In genomic region chr13:57521152-57521551, GRCm38 (mm10) we compare ENCODE assay signal across 8 mouse cellular contexts.
A peak's percentile ranks its signal among the peaks of the same experiment; 100 is the strongest.
DNase-seq lines count a peak whose midpoint lies in the region; ATAC-seq and TF ChIP-seq lines count a peak whose summit lies in the region.

No protein-coding gene starts in this region.

- no peak for ATAC-seq in forebrain, embryonic 13.5 days

- H3K36me3 ChIP-seq in forebrain, embryonic 10.5 days (replicated peaks): no peaks in the 10 kb centered on the region
- no peaks in the 10 kb centered on the region for H3K36me3 ChIP-seq in forebrain, embryonic 13.5 days (ENCODE audit: poor library complexity, severe bottlenecking)
- H3K36me3 ChIP-seq in embryonic facial prominence, embryonic 10.5 days (replicated peaks): no peaks in the 10 kb centered on the region

- no peak overlapping the region for H3K9ac ChIP-seq in forebrain, embryonic 13.5 days

- peak; percentile 33 for DNase-seq in forebrain, embryonic 10.5 days (ENCODE audit: extremely low spot score, low spot score)
- DNase-seq in lung, adult 2 months: no peak
- DNase-seq in lung, postnatal 4 days: no peak
- DNase-seq in embryonic facial prominence, embryonic 10.5 days (ENCODE audit: low spot score): peak; percentile 54
- DNase-seq in lung, postnatal 36 days: peak; percentile 8
- DNase-seq in layer of hippocampus, postnatal 36 days: no peak
- DNase-seq in urinary bladder, postnatal 4 days (ENCODE audit: low spot score in 2 of 2): no peak

- no peak overlapping the region for H3K27ac ChIP-seq in forebrain, embryonic 10.5 days
- no peak overlapping the region for H3K27ac ChIP-seq in forebrain, embryonic 13.5 days
- H3K27ac ChIP-seq in embryonic facial prominence, embryonic 10.5 days (replicated peaks): no peak overlapping the region

- TF ChIP-seq POLR2A in lung, adult 2 months (IDR thresholded peaks at IDR 0.05; ENCODE audit: borderline replicate concordance, extremely low read depth, low read depth, low read length): no peak

- H3K4me3 ChIP-seq in forebrain, embryonic 10.5 days: no peak overlapping the region
- no peak overlapping the region for H3K4me3 ChIP-seq in forebrain, embryonic 13.5 days
- H3K4me3 ChIP-seq in lung, adult 2 months (replicated peaks; ENCODE audit: extremely low read depth, low read depth, low read length): no peak overlapping the region
- H3K4me3 ChIP-seq in embryonic facial prominence, embryonic 10.5 days: no peak overlapping the region

- no peak overlapping the region for H3K4me2 ChIP-seq in forebrain, embryonic 13.5 days

- H3K9me3 ChIP-seq in forebrain, embryonic 10.5 days: no peaks in the 10 kb centered on the region
- H3K9me3 ChIP-seq in forebrain, embryonic 13.5 days (replicated peaks): no peaks in the 10 kb centered on the region
- H3K9me3 ChIP-seq in embryonic facial prominence, embryonic 10.5 days: no peaks in the 10 kb centered on the region

- 0 out of 2 replicates have a peak, but pooled peaks cover 5% of the 10 kb centered on the region for H3K27me3 ChIP-seq in forebrain, embryonic 10.5 days (ENCODE audit: poor library complexity, severe bottlenecking)
- H3K27me3 ChIP-seq in forebrain, embryonic 13.5 days: no peaks in the 10 kb centered on the region
- no peaks in the 10 kb centered on the region for H3K27me3 ChIP-seq in embryonic facial prominence, embryonic 10.5 days (replicated peaks; ENCODE audit: low read depth, poor library complexity, severe bottlenecking)

- peaks cover 10% of the 10 kb centered on the region for H3K4me1 ChIP-seq in forebrain, embryonic 10.5 days
- H3K4me1 ChIP-seq in forebrain, embryonic 13.5 days: peaks cover 12% of the 10 kb centered on the region
- no peaks in the 10 kb centered on the region for H3K4me1 ChIP-seq in lung, adult 2 months (ENCODE audit: control insufficient read depth, insufficient read depth, low read length)
- peaks cover 17% of the 10 kb centered on the region; the same call in 1 of the 2 replicates for H3K4me1 ChIP-seq in embryonic facial prominence, embryonic 10.5 days

- 16% methylated on average over 3 of the region's 3 CpGs for WGBS in forebrain, embryonic 10.5 days
- 18% methylated on average over 3 of the region's 3 CpGs for WGBS in forebrain, embryonic 13.5 days
- WGBS in lung, adult 2 months: 16% methylated on average over 3 of the region's 3 CpGs
- 19% methylated on average over 3 of the region's 3 CpGs for WGBS in embryonic facial prominence, embryonic 10.5 days

- TF ChIP-seq CTCF in lung, adult 2 months (IDR thresholded peaks at IDR 0.05; ENCODE audit: insufficient read depth, low read length): peak; percentile 29; the same call in 1 of the 2 replicates

Comparison
In these comparisons a context has a peak if more than half of its experiments do, and no peak if none do; other contexts are left out.
1. DNase-seq: peak in forebrain, embryonic 10.5 days (single experiment), embryonic facial prominence, embryonic 10.5 days (single experiment) and lung, postnatal 36 days (single experiment); none in lung, adult 2 months (single experiment), lung, postnatal 4 days (0 of 2), layer of hippocampus, postnatal 36 days (0 of 2) and urinary bladder, postnatal 4 days (0 of 2).